Mouse (Mus musculus) lung, postnatal 0 days (tissue): ENCODE measurements around the gene Vps36.

Experiments
- CTCF ChIP-seq: IDR thresholded peaks from 2 replicates; pipeline ENCODE4 v1.5.1; 2016; ENCODE audit warnings: antibody characterized with exemption, mild to moderate bottlenecking
- EP300 ChIP-seq: IDR thresholded peaks from 2 replicates; pipeline ENCODE4 v1.6.1; 2016; ENCODE audit warnings: antibody characterized with exemption, mild to moderate bottlenecking, control low read depth

- TF ChIP-seq CTCF (no peak), EP300 (peak; percentile 97)
Observed at GRCm38 (mm10) chr8:22209012-22209411, 16.4 kb downstream of the Vps36 start.
